ENCODE assay signal across 34 mouse cellular contexts in genomic region chr10:83477286-83477685, GRCm38 (mm10). TPM values are rescaled to one million over a fixed set of nuclear protein-coding genes. Genes with fewer than 3 reads are reported as not detected.
DNase-seq lines count a peak whose midpoint lies in the region; ATAC-seq lines count a peak whose summit lies in the region.
"Had no signal": no experiment of that assay in that cellular context is flagged by ENCODE, and none has a peak within 500 bp of the region (broad histone marks: within the 10 kb centered on the region; RNA-seq: fewer than 3 reads in every experiment).

No protein-coding gene starts in this region.

- H3K4me2 ChIP-seq in neural tube, embryonic 15.5 days: no peak overlapping the region
- H3K4me2 ChIP-seq: forebrain, embryonic 13.5 days; heart, embryonic 13.5 days; hindbrain, embryonic 15.5 days; liver, embryonic 12.5 days had no signal

- peak; percentile 18 to 39 for DNase-seq in frontal cortex, postnatal 10 days (ENCODE audit: low spot score in 2 of 2)
- DNase-seq in left cerebral cortex, postnatal 14 days (ENCODE audit: low spot score in 2 of 2): peak; percentile 33 to 65
- no peak for DNase-seq in left cerebral cortex, postnatal 4 days
- peak; percentile 2 for DNase-seq in layer of hippocampus, adult 9-10 months (ENCODE audit: low spot score)
- peak; percentile 15 for DNase-seq in right cerebral cortex, postnatal 25 days
- DNase-seq in gastrocnemius, adult 8-10 months (ENCODE audit: low spot score in 2 of 2): no peak
- DNase-seq: adrenal gland, postnatal 10 days; cerebellum, adult 11 months; cerebellum, adult 9-10 months; cerebellum, postnatal 36 days; gastrocnemius, postnatal 25 days; heart, postnatal 10 days; kidney, adult 2 months; kidney, postnatal 4 days; lung, adult 18-20 months; midbrain, embryonic 14.5 days; retina, postnatal 1 day; spleen, adult 18-20 months; thymus, adult 2 months; thymus, postnatal 36 days had no signal

- no peak overlapping the region for H3K9ac ChIP-seq in neural tube, embryonic 15.5 days (replicated peaks)
- H3K9ac ChIP-seq: forebrain, embryonic 13.5 days; heart, embryonic 13.5 days; hindbrain, embryonic 15.5 days; liver, embryonic 12.5 days had no signal

- 81% methylated on average over 5 of the region's 5 CpGs for WGBS in neural tube, embryonic 15.5 days

- H3K27me3 ChIP-seq in neural tube, embryonic 15.5 days (replicated peaks): no peaks in the 10 kb centered on the region
- H3K27me3 ChIP-seq: forebrain, embryonic 13.5 days; heart, embryonic 13.5 days; hindbrain, embryonic 15.5 days; liver, embryonic 12.5 days; Patski had no signal

- no peak overlapping the region for H3K4me3 ChIP-seq in neural tube, embryonic 15.5 days (replicated peaks)
- H3K4me3 ChIP-seq: forebrain, embryonic 13.5 days; heart, embryonic 13.5 days; hindbrain, embryonic 10.5 days; hindbrain, embryonic 15.5 days; liver, embryonic 12.5 days had no signal

- peaks cover 12% of the 10 kb centered on the region for H3K36me3 ChIP-seq in neural tube, embryonic 15.5 days
- H3K36me3 ChIP-seq: hindbrain, embryonic 15.5 days; liver, embryonic 12.5 days had no signal

- no peak overlapping the region for H3K27ac ChIP-seq in neural tube, embryonic 15.5 days (replicated peaks)
- H3K27ac ChIP-seq: forebrain, embryonic 13.5 days; heart, embryonic 13.5 days; hindbrain, embryonic 10.5 days; hindbrain, embryonic 15.5 days; kidney, postnatal 0 days; liver, embryonic 12.5 days; macrophage had no signal

- no peak for ATAC-seq in frontal cortex, adult (ENCODE audit: low TSS enrichment)
- ATAC-seq in neural tube, embryonic 15.5 days (ENCODE audit: low FRiP score): no peak
- ATAC-seq: forebrain, embryonic 13.5 days; inflammation-experienced regulatory T-cells, adult 6 months; liver, embryonic 12.5 days; lung, postnatal 0 days; Patski had no signal

- no peaks in the 10 kb centered on the region for H3K4me1 ChIP-seq in neural tube, embryonic 15.5 days
- H3K4me1 ChIP-seq: forebrain, embryonic 13.5 days; heart, embryonic 13.5 days; hindbrain, embryonic 10.5 days; hindbrain, embryonic 15.5 days; liver, embryonic 12.5 days had no signal

- intact Hi-C loops in left cerebral cortex, postnatal 14 days (cut with DNase I): no loop called here
- intact Hi-C loops in left cerebral cortex, postnatal 4 days (cut with DNase I): no loop called here

- no peaks in the 10 kb centered on the region; the same call in 1 of the 2 replicates for H3K9me3 ChIP-seq in neural tube, embryonic 15.5 days (replicated peaks)

RNA-seq across cellular contexts. Expression of gene Aldh1l2, which starts 56.7 kb away (rescaled TPM):
- total RNA-seq in left cerebral cortex, postnatal 14 days (2021): 1 to 10 TPM; 2.4 to 2.9 TPM
- total RNA-seq in left cerebral cortex, postnatal 4 days (2021): 10 to 100 TPM; 33.6 to 33.9 TPM
- total RNA-seq in gastrocnemius, adult 8-10 months (2022): 1 to 10 TPM; 3.2 to 4.8 (median 4.1) TPM
- polyA plus RNA-seq in neural tube, embryonic 15.5 days (2015; fragmentation: Nextera tagmentation; extraction: Ambion mirVana): 13.0 and 15.4 TPM in 2 replicates
- total RNA-seq: megakaryocyte-erythroid progenitor cell, adult 5-6 weeks; monocyte, adult 5-6 weeks had no signal
- polyA plus RNA-seq: inflammation-experienced regulatory T-cells, adult 6 months; macrophage had no signal

Comparison
In these comparisons a context has a peak if more than half of its experiments do, and no peak if none do; other contexts are left out.
1. DNase-seq: peak in frontal cortex, postnatal 10 days (2 of 2), left cerebral cortex, postnatal 14 days (2 of 2), layer of hippocampus, adult 9-10 months (single experiment) and right cerebral cortex, postnatal 25 days (single experiment); none in left cerebral cortex, postnatal 4 days (single experiment) and gastrocnemius, adult 8-10 months (0 of 2).
2. RNA of gene Aldh1l2, which starts 56.7 kb away (total RNA-seq): 33.6 to 33.9 TPM in left cerebral cortex, postnatal 4 days; 3.2 to 4.8 TPM in gastrocnemius, adult 8-10 months and 2.4 to 2.9 TPM in left cerebral cortex, postnatal 14 days; every median in the first group is over 4 times any median in the second.